Mouse (Mus musculus) ES-Bruce4 (cell line): ENCODE measurements around the gene Lck.

Experiments
- CTCF ChIP-seq: IDR thresholded peaks from one replicate; pipeline ENCODE4 v1.8.1; 2011; ENCODE audit warnings: low read depth, low read length
- EP300 ChIP-seq: IDR thresholded peaks from 2 replicates; pipeline ENCODE4 v1.6.1; 2011; ENCODE audit warnings: low read depth, low read length; ENCODE audit not compliant: insufficient read depth
- POLR2A ChIP-seq: IDR thresholded peaks from one replicate; pipeline ENCODE4 v1.8.1; 2011; ENCODE audit warnings: low read length; ENCODE audit not compliant: insufficient read depth

GRCm38 (mm10) chr4:129585773-129586172, 12.3 kb upstream of the Lck start:
- no peak for TF ChIP-seq CTCF
- TF ChIP-seq POLR2A, result no peak
- no peak for TF ChIP-seq EP300
